Mouse (Mus musculus) kidney, embryonic 14.5 days (tissue): ENCODE data around the gene Twist1. TPM values are rescaled to one million over a fixed set of nuclear protein-coding genes. Genes with fewer than 3 reads are reported as not detected.

Experiments used
- ATAC-seq: fragments of 200-750 bp; cut with Nextera tagmentation; 2 replicates; pipeline ENCODE4 v1.8.0; 2017; ENCODE audit warnings: moderate number of reproducible peaks, mild to moderate bottlenecking, moderate TSS enrichment, moderate library complexity; ENCODE audit not compliant: low FRiP score, low TSS enrichment
- H3K27ac ChIP-seq: fragments of 300-500 bp; sonication (generic); 2 replicates; pipeline ENCODE4 v1.5.1; 2014; ENCODE audit warnings: low read depth, mild to moderate bottlenecking, low read length, moderate library complexity, mixed read lengths
- H3K27me3 ChIP-seq: fragments of 300-500 bp; sonication (generic); 2 replicates; pipeline ENCODE4 v1.6.1; 2014; ENCODE audit warnings: mild to moderate bottlenecking, low read length; ENCODE audit not compliant: control insufficient read depth, insufficient read depth
- H3K36me3 ChIP-seq: fragments of 300-500 bp; sonication (generic); 2 replicates; pipeline ENCODE4 v1.6.1; 2014; ENCODE audit warnings: low read length, mixed read lengths; ENCODE audit not compliant: control insufficient read depth, insufficient read depth
- H3K4me1 ChIP-seq: fragments of 300-500 bp; sonication (generic); 2 replicates; pipeline ENCODE4 v1.6.1; 2014; ENCODE audit warnings: low read length, mixed read lengths; ENCODE audit not compliant: control insufficient read depth, insufficient read depth
- H3K4me2 ChIP-seq: fragments of 300-500 bp; sonication (generic); replicated peaks from 2 replicates; pipeline ENCODE4 v1.6.1; 2014; ENCODE audit warnings: low read depth, mild to moderate bottlenecking, low read length
- H3K4me3 ChIP-seq: fragments of 300-500 bp; sonication (generic); 2 replicates; pipeline ENCODE4 v1.5.1; 2014; ENCODE audit warnings: mild to moderate bottlenecking, low read length
- H3K9ac ChIP-seq: fragments of 300-500 bp; sonication (generic); 2 replicates; pipeline ENCODE4 v1.6.1; 2014; ENCODE audit warnings: low read depth, mild to moderate bottlenecking, low read length, moderate library complexity
- H3K9me3 ChIP-seq: fragments of 300-500 bp; sonication (generic); 2 replicates; pipeline ENCODE4 v1.6.1; 2016; ENCODE audit warnings: low read length; ENCODE audit not compliant: control insufficient read depth
- WGBS: fragments of 180-500 bp; shearing (Covaris S2); extraction: QIAGEN DNeasy Blood & Tissue Kit; methylation state at CpG from one replicate; pipeline ENCODE4 v1.1.7; 2014; 5-methylcytosine and 5-hydroxymethylcytosine counted together
- polyA plus RNA-seq: library from polyadenylated mRNA; unstranded; fragments of >200 nt; fragmentation: Nextera tagmentation; extraction: Ambion mirVana; gene quantifications from 2 replicates; pipeline ENCODE4 v1.2.1, GENCODE M21; 2014

Gene Twist1
- polyA plus RNA-seq, 1 experiment from 2014 or later = 5.8 TPM

- H3K4me1 ChIP-seq = no peaks in the 10 kb centered on the region; the same call in 1 of the 2 replicates
- peak overlapping the region; percentile 63 for H3K4me2 ChIP-seq
- peak overlapping the region; percentile 51; the same call in 1 of the 2 replicates for H3K27ac ChIP-seq
- ATAC-seq = no peak; the same call in none of the 2 replicates
- H3K27me3 ChIP-seq = peaks cover 67% of the 10 kb centered on the region
- peak overlapping the region; percentile 48; the same call in 1 of the 2 replicates for H3K9ac ChIP-seq
- H3K4me3 ChIP-seq = peak overlapping the region; percentile 65
- H3K36me3 ChIP-seq = no peaks in the 10 kb centered on the region
- 2% methylated on average over 41 of the region's 43 CpGs for WGBS
- no peaks in the 10 kb centered on the region for H3K9me3 ChIP-seq
These were observed 683 bp upstream of the Twist1 start for GRCm38 (mm10) chr12:33956576-33957399.

GRCm38 (mm10) chr12:33958241-33959194, 1.0 kb downstream of the Twist1 start:
- Histone ChIP-seq H3K27ac (peak overlapping the region; percentile 80; the same call in 1 of the 2 replicates), H3K27me3 (peaks cover 79% of the 10 kb centered on the region), H3K4me3 (peak overlapping the region; percentile 65), H3K9me3 (no peaks in the 10 kb centered on the region), H3K9ac (peak overlapping the region; percentile 79), H3K4me2 (peak overlapping the region; percentile 63), H3K4me1 (no peaks in the 10 kb centered on the region; the same call in 1 of the 2 replicates), H3K36me3 (no peaks in the 10 kb centered on the region)
- peak; percentile 37; the same call in 1 of the 2 replicates for ATAC-seq
- WGBS = under 1% methylated on average over 45 of the region's 56 CpGs

- H3K9ac ChIP-seq = peak overlapping the region; percentile 79; the same call in 1 of the 2 replicates
- peaks cover 78% of the 10 kb centered on the region for H3K27me3 ChIP-seq
- H3K9me3 ChIP-seq = no peaks in the 10 kb centered on the region
- H3K27ac ChIP-seq = no peak overlapping the region
- no peak for ATAC-seq
- H3K36me3 ChIP-seq = no peaks in the 10 kb centered on the region
- 2% methylated on average over 6 of the region's 6 CpGs for WGBS
- H3K4me2 ChIP-seq = peak overlapping the region; percentile 63
- H3K4me3 ChIP-seq = peak overlapping the region; percentile 65
- no peaks in the 10 kb centered on the region; the same call in 1 of the 2 replicates for H3K4me1 ChIP-seq
These were observed 1.7 kb downstream of the Twist1 start for GRCm38 (mm10) chr12:33959206-33959605.

GRCm38 (mm10) chr12:33959846-33960245, 2.4 kb downstream of the Twist1 start:
- no peak for ATAC-seq

GRCm38 (mm10) chr12:33961013-33961412, 3.5 kb downstream of the Twist1 start:
- H3K27ac ChIP-seq = no peak overlapping the region
- H3K4me1 ChIP-seq = no peaks in the 10 kb centered on the region; the same call in 1 of the 2 replicates
- H3K27me3 ChIP-seq = peaks cover 76% of the 10 kb centered on the region
- no peaks in the 10 kb centered on the region for H3K9me3 ChIP-seq
- no peak overlapping the region; the same call in 1 of the 2 replicates for H3K4me2 ChIP-seq
- WGBS = 25% methylated on average over 5 of the region's 5 CpGs
- ATAC-seq = no peak
- no peak overlapping the region for H3K9ac ChIP-seq
- no peaks in the 10 kb centered on the region for H3K36me3 ChIP-seq
- no peak overlapping the region for H3K4me3 ChIP-seq

More at GRCm38 (mm10) chr12:33959846-33960245, 2.4 kb downstream of the Twist1 start:
- peak overlapping the region; percentile 32 for H3K4me2 ChIP-seq
- H3K4me1 ChIP-seq = no peaks in the 10 kb centered on the region; the same call in 1 of the 2 replicates
- H3K27me3 ChIP-seq = peaks cover 79% of the 10 kb centered on the region
- no peak overlapping the region for H3K9ac ChIP-seq
- WGBS = 7% methylated on average over 3 of the region's 3 CpGs
- peak overlapping the region; percentile 21; the same call in 1 of the 2 replicates for H3K4me3 ChIP-seq
- no peaks in the 10 kb centered on the region for H3K36me3 ChIP-seq
- no peaks in the 10 kb centered on the region for H3K9me3 ChIP-seq
- no peak overlapping the region for H3K27ac ChIP-seq

- 13% methylated on average over 17 of the region's 17 CpGs for WGBS
- no peak for ATAC-seq
- Histone ChIP-seq H3K27me3 (peaks cover 75% of the 10 kb centered on the region), H3K27ac (no peak overlapping the region), H3K36me3 (no peaks in the 10 kb centered on the region), H3K4me2 (no peak overlapping the region), H3K4me1 (peaks cover 8% of the 10 kb centered on the region; the same call in 1 of the 2 replicates), H3K9ac (no peak overlapping the region), H3K9me3 (no peaks in the 10 kb centered on the region), H3K4me3 (no peak overlapping the region)
These were observed 4.8 kb downstream of the Twist1 start for GRCm38 (mm10) chr12:33962118-33962772.

- no peak overlapping the region for H3K27ac ChIP-seq
- H3K4me1 ChIP-seq = peaks cover 11% of the 10 kb centered on the region; the same call in 1 of the 2 replicates
- 23% methylated on average over 9 of the region's 9 CpGs for WGBS
- no peaks in the 10 kb centered on the region for H3K36me3 ChIP-seq
- H3K4me3 ChIP-seq = no peak overlapping the region
- peaks cover 76% of the 10 kb centered on the region for H3K27me3 ChIP-seq
- H3K4me2 ChIP-seq = no peak overlapping the region
- no peak overlapping the region for H3K9ac ChIP-seq
- no peak for ATAC-seq
- H3K9me3 ChIP-seq = no peaks in the 10 kb centered on the region
These were observed 5.3 kb downstream of the Twist1 start for GRCm38 (mm10) chr12:33962773-33963130.

GRCm38 (mm10) chr12:33963671-33964369, 6.3 kb downstream of the Twist1 start:
- no peak overlapping the region for H3K4me2 ChIP-seq
- no peak for ATAC-seq
- no peaks in the 10 kb centered on the region for H3K36me3 ChIP-seq
- peaks cover 76% of the 10 kb centered on the region for H3K27me3 ChIP-seq
- no peak overlapping the region for H3K4me3 ChIP-seq
- H3K9ac ChIP-seq = no peak overlapping the region
- H3K4me1 ChIP-seq = peaks cover 14% of the 10 kb centered on the region; the same call in 1 of the 2 replicates
- H3K9me3 ChIP-seq = no peaks in the 10 kb centered on the region
- WGBS = 5% methylated on average over 15 of the region's 15 CpGs
- no peak overlapping the region for H3K27ac ChIP-seq
